Mouse (Mus musculus) neural tube, embryonic 15.5 days (tissue): Measurements from ENCODE around the gene Ccdc88c. TPM values are rescaled to one million over a fixed set of nuclear protein-coding genes. Genes with fewer than 3 reads are reported as not detected.

ENCODE experiments used
- ATAC-seq: fragments of 200-750 bp; cut with Nextera tagmentation; 2 replicates; pipeline ENCODE4 v1.8.0; 2017; ENCODE audit warnings: mild to moderate bottlenecking, moderate TSS enrichment, moderate library complexity; ENCODE audit not compliant: low FRiP score
- H3K27ac ChIP-seq: fragments of 300-500 bp; sonication (generic); replicated peaks from 2 replicates; pipeline ENCODE4 v1.5.1; 2015; ENCODE audit warnings: mild to moderate bottlenecking, inconsistent platforms
- H3K27me3 ChIP-seq: fragments of 300-500 bp; sonication (generic); replicated peaks from 2 replicates; pipeline ENCODE4 v1.6.1; 2015; ENCODE audit warnings: inconsistent platforms
- H3K36me3 ChIP-seq: fragments of 300-500 bp; sonication (generic); 2 replicates; pipeline ENCODE4 v1.6.1; 2015; ENCODE audit warnings: inconsistent platforms
- H3K4me1 ChIP-seq: fragments of 300-500 bp; sonication (generic); 2 replicates; pipeline ENCODE4 v1.6.1; 2015; ENCODE audit warnings: inconsistent platforms
- H3K4me2 ChIP-seq: fragments of 300-500 bp; sonication (generic); 2 replicates; pipeline ENCODE4 v1.6.1; 2015; ENCODE audit warnings: inconsistent platforms, mild to moderate bottlenecking, moderate library complexity
- H3K4me3 ChIP-seq: fragments of 300-500 bp; sonication (generic); replicated peaks from 2 replicates; pipeline ENCODE4 v1.5.1; 2015; ENCODE audit warnings: mild to moderate bottlenecking, inconsistent platforms
- H3K9ac ChIP-seq: fragments of 300-500 bp; sonication (generic); replicated peaks from 2 replicates; pipeline ENCODE4 v1.6.1; 2015; ENCODE audit warnings: mild to moderate bottlenecking, inconsistent platforms
- H3K9me3 ChIP-seq: fragments of 300-500 bp; sonication (generic); replicated peaks from 2 replicates; pipeline ENCODE4 v1.6.1; 2016; ENCODE audit warnings: inconsistent platforms
- WGBS: fragments of 180-500 bp; shearing (Covaris S2); methylation state at CpG from one replicate; pipeline ENCODE4 v1.1.7; 2015; ENCODE audit warnings: mixed read lengths; 5-methylcytosine and 5-hydroxymethylcytosine counted together
- microRNA counts: library from miRNA; unstranded; fragments of <30 nt; microRNA quantifications from one replicate; lab custom pipeline; 2016
- microRNA-seq: library from miRNA; unstranded; fragments of <30 nt; microRNA quantifications from one replicate; pipeline ENCODE4, GENCODE M21; 2017
- polyA plus RNA-seq: library from polyadenylated mRNA; unstranded; fragments of >200 nt; fragmentation: Nextera tagmentation; extraction: Ambion mirVana; gene quantifications from 2 replicates; pipeline ENCODE4 v1.2.1, GENCODE M21; 2015

Gene Ccdc88c
- polyA plus RNA-seq, 1 experiment from 2014 or later: 9.6 TPM

- no peak overlapping the region for H3K4me3 ChIP-seq
- peaks cover 12% of the 10 kb centered on the region; the same call in 1 of the 2 replicates for H3K4me1 ChIP-seq
- no peaks in the 10 kb centered on the region for H3K36me3 ChIP-seq
- H3K27ac ChIP-seq: no peak overlapping the region
- H3K9me3 ChIP-seq: no peaks in the 10 kb centered on the region
- H3K27me3 ChIP-seq: no peaks in the 10 kb centered on the region
- WGBS: 86% methylated on average over 8 of the region's 8 CpGs
- H3K4me2 ChIP-seq: no peak overlapping the region
- H3K9ac ChIP-seq: no peak overlapping the region
- no peak for ATAC-seq
Measured at GRCm38 (mm10) chr12:100867097-100867496, 161.8 kb downstream of the Ccdc88c start.

DNA sequence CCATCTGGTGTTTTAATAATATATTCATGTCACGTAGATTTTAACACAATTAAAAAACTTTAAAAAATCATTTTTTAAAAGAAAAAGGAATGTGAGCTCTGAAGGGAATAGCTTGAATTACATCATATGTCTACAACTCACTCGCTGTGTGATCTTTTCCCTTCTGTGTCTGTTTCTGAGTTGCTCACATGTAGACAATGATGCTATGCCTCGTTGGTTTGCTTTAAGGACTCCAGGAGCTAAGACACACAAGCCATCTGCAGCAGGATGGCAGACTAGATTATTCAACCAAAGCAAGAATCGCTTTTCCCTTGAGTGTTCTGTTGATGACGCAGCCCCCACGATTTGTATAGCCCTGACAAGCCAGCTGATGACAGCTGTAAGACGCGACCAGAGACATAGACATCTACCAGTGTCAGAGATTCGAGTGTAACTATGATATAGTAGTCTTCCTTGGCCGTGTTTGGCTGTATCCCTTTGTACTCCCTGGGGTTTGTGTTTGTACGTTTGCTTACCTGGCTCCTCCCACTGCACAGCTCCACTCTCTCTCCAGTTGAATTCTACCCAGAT lies 163.3 kb downstream of the Ccdc88c start:
- H3K27me3 ChIP-seq: no peaks in the 10 kb centered on the region
- WGBS: 47% methylated on average over 11 of the region's 11 CpGs

DNA sequence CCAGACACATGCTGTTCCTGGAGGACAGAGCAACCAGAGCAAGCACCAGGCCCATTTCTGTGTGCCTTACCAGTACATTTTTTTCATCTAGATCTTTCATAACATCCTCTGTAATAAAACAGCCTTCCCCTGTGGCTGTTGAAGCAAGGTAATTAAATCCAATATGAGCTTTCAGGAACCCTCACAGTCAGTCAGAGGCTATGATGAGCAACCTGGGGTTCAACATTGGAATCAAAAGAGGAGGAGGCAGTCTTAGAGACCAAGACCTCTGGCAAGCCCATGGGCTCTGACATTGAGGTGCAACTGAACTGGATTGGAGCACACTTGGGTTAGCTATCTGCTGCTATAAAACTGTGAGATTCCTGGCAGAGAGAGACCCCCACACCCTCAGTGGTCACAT lies 163.8 kb downstream of the Ccdc88c start:
- Histone ChIP-seq H3K4me2 (no peak overlapping the region), H3K9ac (no peak overlapping the region), H3K9me3 (no peaks in the 10 kb centered on the region), H3K36me3 (no peaks in the 10 kb centered on the region), H3K27ac (0 out of 2 replicates have a peak overlapping the region, but pooled peaks have one; percentile 28), H3K4me1 (peaks cover 12% of the 10 kb centered on the region; the same call in 1 of the 2 replicates), H3K4me3 (no peak overlapping the region), H3K27me3 (no peaks in the 10 kb centered on the region)
- peak; percentile 53; the same call in 1 of the 2 replicates for ATAC-seq

More for the DNA sequence above, 163.3 kb downstream of the Ccdc88c start:
- peaks cover 12% of the 10 kb centered on the region; the same call in 1 of the 2 replicates for H3K4me1 ChIP-seq
- no peaks in the 10 kb centered on the region for H3K36me3 ChIP-seq
- H3K9ac ChIP-seq: no peak overlapping the region
- no peaks in the 10 kb centered on the region for H3K9me3 ChIP-seq
- H3K27ac ChIP-seq: peak overlapping the region; percentile 28; the same call in 1 of the 2 replicates
- H3K4me2 ChIP-seq: no peak overlapping the region
- peak; percentile 30; the same call in 1 of the 2 replicates for ATAC-seq
- H3K4me3 ChIP-seq: no peak overlapping the region

DNA sequence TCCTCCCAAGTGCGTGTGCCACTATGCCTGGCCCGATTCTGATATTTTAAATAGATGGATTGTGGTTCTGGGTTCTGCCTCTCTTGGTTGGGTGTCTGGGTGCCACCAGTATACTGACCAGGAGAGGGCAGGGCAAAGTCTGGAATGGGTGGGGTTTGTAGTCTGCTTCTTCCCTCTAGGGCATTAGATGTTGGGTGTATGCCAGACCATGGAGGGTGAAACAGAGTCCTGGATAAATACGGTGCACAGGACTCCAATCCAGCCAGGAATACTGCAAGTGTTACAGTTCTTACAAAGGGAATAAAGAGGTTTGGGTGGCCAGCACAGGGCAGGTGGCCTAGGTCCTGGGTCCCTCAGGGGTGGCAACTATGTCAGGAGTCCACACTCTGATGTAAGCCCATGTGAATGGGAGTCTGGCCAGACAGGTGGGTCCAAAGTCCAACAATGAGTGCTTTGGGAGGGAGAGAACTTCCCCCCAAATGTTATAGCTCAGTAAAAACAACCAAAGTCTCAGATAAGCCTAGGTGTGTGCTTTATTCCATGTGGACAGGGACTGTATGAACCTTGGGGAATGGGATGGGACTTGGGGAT lies 165.9 kb downstream of the Ccdc88c start:
- ATAC-seq: no peak
- WGBS: 94% methylated on average over 3 of the region's 3 CpGs

GRCm38 (mm10) chr12:100862272-100862671 lies 166.6 kb downstream of the Ccdc88c start:
- Histone ChIP-seq H3K27me3 (no peaks in the 10 kb centered on the region), H3K9me3 (no peaks in the 10 kb centered on the region), H3K27ac (no peak overlapping the region), H3K9ac (no peak overlapping the region), H3K4me1 (peaks cover 14% of the 10 kb centered on the region; the same call in 1 of the 2 replicates), H3K4me2 (no peak overlapping the region), H3K4me3 (no peak overlapping the region), H3K36me3 (no peaks in the 10 kb centered on the region)
- WGBS: 89% methylated on average over 3 of the region's 3 CpGs
- no peak for ATAC-seq

More for the DNA sequence above, 165.9 kb downstream of the Ccdc88c start:
- no peaks in the 10 kb centered on the region for H3K36me3 ChIP-seq
- H3K9ac ChIP-seq: no peak overlapping the region
- no peaks in the 10 kb centered on the region for H3K27me3 ChIP-seq
- H3K27ac ChIP-seq: no peak overlapping the region
- H3K4me1 ChIP-seq: peaks cover 12% of the 10 kb centered on the region; the same call in 1 of the 2 replicates
- no peak overlapping the region for H3K4me2 ChIP-seq
- no peak overlapping the region for H3K4me3 ChIP-seq
- no peaks in the 10 kb centered on the region for H3K9me3 ChIP-seq

MicroRNA genes within 50 kb of the gene (microRNA counts, 519-probe panel; counts per million panel counts)
- 1,903 counts per million, percentile 36 among the panel's probes with 10 or more counts for microRNA mmu-miR-1190 (lab: Ali Mortazavi, UCI)

Small RNA genes within 50 kb of the gene (microRNA-seq; reads per million reads assigned to microRNA genes)
- gene Mir1190: not detected

Other genes with a start within 250 kb of the Ccdc88c start
- 3.0 and 3.4 TPM in 2 replicates for gene Dglucy, start 250.0 kb downstream of the Ccdc88c start, polyA plus RNA-seq
- 7.7 and 10.8 TPM in 2 replicates for gene Gpr68, start 120.9 kb downstream of the Ccdc88c start, polyA plus RNA-seq
- 23.3 and 26.2 TPM in 2 replicates for gene Ppp4r3a, start 54.6 kb upstream of the Ccdc88c start, polyA plus RNA-seq